Mouse (Mus musculus) induced T-regulatory cell, adult 2 months (primary cell): ENCODE measurements around the gene Rab40c.
A peak's percentile ranks its signal among the peaks of the same experiment; 100 is the strongest.

Experiments used
- DNase-seq: peaks from one replicate; pipeline ENCODE4 v3.0.0-alpha.2; 2012; ENCODE audit warnings: low read depth

The Rab40c gene

DNA sequence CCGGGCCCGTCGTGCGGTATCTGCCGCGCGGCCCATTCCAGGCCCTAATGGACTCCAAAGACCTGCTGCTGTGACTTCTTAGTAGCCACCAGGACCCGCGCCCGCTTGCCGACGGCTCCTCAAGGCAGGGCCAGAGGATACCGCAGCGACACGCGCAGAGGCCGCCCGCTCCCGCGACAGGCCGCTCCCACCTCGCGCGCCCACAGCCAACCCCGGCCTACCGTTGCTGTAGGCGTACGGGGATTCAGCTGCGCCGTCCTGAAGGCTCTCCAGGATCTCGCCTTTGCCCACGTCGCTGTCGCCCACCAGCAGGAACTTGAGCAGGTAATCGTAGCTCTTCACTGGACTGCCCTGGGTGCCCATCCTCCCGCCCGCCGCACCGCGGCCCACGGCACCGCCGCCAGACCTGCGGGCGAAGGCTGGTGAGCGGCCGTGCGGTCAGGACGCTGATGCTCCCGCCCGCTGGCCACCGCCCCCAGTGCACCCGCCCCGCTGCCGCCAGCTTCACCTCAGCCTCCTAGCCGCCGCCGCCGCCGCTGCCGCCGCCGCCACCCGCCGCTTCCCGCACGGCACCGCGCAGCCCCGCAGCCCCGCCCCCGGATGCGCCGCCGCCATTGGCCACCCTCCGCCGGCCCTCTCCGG, at the start of gene Rab40c:
Rab40c (minus strand) TSS at position 584 of the 642 bp plus-strand sequence.
- DNase-seq, result peak; percentile 73

GRCm38 (mm10) chr17:25968176-25968575, 48.6 kb upstream of the Rab40c start:
- DNase-seq, result no peak

DNA sequence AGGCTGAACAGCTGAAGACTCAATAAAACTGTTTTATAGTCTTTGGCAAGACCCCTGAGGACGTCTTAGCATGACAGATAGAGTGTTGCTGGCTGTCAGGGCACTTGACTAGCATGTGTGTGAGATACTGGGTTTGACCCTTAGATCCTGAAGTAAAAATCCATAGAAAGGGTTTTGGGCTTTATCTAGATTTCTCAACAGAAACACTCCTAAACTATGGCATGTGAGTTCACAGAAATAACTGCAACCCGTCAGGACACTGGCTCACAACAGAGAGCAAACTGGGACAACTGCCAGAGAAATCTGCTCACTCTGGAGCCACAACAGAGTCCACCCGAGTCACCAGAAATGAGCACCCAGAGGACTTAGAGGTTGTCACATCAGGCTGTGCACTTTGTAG, 48.1 kb upstream of the Rab40c start:
- DNase-seq, result no peak

- no peak for DNase-seq
Observed at GRCm38 (mm10) chr17:25964271-25964670, 44.7 kb upstream of the Rab40c start.

DNA sequence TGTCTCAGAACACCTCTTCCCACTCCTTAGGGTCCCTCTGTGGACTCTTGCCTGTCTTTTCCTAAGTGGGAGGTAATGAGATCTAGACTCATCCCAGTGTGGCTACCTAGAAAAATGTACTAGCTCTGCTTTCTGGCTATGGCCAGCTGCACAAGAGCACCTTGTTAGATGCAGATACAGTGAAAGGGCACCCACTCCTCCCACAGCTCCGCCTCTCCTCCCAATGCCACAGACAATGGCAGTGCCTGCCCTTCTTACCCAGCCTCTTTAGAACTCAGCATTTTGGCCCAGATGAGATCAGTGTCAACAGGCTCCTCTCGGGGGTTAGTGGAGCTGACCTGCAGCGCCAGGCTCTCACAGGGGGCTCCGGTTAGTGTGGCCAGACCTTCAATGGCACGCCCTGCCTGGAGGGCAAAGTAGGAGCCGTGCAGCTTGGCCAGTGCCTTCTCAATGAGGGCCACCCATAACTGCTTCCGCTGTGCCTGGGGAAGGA, 42.9 kb upstream of the Rab40c start:
- DNase-seq, result no peak

GRCm38 (mm10) chr17:25961566-25961965, 42.0 kb upstream of the Rab40c start:
- DNase-seq, result no peak

GRCm38 (mm10) chr17:25959630-25960467, 40.3 kb upstream of the Rab40c start:
- no peak for DNase-seq

DNA sequence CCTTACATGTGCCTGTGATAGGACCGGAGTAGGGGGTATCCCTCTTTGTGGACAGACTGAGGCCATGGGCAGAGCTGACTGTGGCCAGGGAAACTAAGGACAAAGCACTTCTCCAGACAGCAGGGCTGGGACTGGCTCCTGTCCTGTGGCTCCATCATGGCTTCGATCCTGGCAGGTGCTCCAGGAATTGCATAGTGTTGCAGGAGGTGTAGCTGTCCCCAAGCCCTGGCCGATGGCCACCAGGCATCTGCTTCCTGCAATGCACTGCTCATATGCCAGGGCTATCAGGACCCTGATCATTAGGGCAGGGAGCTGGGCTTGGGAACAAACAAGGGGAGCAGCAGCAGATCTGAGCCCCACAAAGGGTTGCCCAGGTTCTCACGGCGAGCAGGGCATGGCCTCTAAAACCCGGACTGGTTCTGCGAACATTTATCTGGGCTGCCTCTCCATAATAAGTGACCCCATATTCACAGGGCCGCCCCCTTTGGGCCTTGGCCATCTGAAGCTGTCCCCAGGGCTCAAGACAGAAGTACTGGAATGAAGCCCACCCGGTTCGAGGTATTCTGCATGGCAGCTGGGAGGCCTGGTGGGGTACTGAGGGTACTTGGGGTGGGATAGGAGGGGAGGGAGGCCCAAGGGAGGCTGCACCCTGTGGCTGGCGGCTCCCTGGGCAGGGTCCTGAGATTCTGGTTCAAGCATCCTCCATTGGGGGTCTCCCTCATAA, 39.4 kb upstream of the Rab40c start:
- DNase-seq, result no peak

DNA sequence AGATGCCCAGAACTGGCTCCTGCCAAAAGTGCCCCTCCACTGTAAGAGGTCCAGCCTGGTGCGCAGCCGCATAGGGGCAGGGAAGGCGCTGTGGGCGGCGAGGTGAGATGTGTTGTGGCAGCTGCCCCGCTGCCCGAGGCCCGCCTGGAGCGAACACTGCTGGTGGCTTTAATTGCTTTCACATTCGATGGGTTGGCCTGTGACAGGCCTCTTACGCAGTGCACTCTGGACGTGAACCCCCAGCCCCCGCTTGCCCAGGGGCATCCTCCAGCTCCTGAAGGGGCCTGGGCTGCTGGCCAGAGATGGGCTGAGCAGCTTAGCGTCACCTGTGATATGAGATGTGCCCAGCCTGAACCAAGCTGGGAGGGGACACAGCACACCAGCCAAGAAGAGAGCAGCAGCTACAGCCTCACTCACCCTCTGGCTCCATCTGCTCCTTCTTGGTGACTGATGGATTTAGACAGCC, 38.1 kb upstream of the Rab40c start:
- DNase-seq, result no peak

DNA sequence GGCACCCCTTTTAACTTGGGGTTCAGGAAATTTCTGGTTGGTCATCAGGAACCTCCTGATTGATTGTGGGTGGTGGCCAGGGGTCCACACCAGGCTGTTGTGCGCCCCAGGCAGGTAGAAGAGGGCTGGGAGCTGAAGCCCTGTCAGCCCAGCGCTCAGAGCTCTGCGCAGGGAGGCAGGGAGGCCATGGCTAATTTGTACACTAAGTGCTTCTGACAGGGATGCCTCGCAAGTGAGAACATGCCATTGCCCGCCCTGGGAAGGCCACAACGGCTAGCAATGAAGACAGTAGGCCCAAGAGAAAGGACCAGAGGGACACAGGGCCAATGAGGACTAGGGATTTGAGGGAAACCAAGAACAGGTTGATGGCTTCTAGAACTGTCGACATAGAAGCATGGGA, 37.1 kb upstream of the Rab40c start:
- no peak for DNase-seq

- no peak for DNase-seq
Observed at GRCm38 (mm10) chr17:25956201-25956600, 36.7 kb upstream of the Rab40c start.

GRCm38 (mm10) chr17:25955736-25956135, 36.2 kb upstream of the Rab40c start:
- no peak for DNase-seq

DNA sequence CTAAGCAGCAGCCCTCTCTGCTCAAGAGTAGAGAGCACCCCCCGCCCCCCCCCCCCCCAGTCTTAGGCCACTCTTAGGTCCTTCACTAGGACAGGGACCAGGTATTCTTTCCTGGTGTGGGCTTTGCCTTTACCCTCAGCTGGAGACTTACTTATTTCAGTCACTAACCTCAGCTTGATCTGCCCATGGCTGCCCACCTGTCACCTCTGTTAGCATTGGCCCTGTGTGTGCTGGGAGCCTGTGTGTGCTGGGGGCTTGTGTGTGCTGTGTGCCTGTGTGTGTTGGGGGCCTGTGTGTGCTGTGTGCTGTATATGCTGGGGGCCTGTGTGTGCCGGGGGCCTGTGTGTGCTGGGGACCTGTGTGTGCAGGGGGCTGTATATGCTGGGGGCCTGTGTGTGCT, 35.1 kb upstream of the Rab40c start:
- DNase-seq, result no peak

DNA sequence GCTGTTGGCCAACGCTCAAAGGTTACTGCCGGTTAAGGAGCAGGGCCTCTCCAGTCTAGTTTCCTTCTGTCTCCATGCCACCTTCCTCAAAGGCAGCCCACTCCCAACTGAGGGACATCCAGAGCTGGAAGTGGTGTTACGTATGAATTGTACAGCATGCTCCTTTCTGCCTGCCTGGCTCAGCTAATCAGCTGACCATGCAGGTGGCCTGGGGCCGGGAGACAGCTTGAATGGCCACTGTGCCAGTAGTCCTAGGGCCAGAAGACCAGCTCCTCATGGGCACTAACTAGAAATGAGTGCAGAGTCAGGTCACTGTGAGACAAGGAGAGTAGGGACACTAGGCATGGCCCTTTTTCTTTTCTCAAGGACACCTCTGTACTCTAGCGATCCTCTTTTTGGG, 33.6 kb upstream of the Rab40c start:
- DNase-seq, result no peak

GRCm38 (mm10) chr17:25951803-25952623, 32.5 kb upstream of the Rab40c start, which contains the start of gene A930017K11Rik:
A930017K11Rik (minus strand) TSS chr17:25952565.
- no peak for DNase-seq

GRCm38 (mm10) chr17:25951225-25951802, 31.8 kb upstream of the Rab40c start:
- DNase-seq, result no peak

GRCm38 (mm10) chr17:25950706-25951105, 31.2 kb upstream of the Rab40c start:
- DNase-seq, result no peak

DNA sequence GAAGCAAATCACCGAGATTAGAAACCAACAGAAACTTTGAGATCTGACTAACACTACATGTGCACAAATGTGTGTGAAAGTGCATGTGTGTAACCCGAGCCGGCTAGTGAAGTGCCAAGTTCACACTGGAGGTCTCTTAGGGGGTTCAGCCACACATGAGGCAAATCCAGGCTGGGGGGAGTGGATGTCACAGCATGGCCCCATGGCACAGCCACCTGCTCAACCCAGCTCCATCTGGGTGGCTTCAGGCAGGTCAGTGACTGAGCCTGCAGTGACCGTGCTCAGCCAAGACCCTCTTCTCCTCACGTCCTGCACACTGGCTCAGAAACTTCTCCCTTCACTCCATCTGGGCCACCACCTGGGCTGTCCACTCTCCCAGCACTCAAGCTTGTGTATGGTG, 30.5 kb upstream of the Rab40c start:
- no peak for DNase-seq

GRCm38 (mm10) chr17:25948051-25948450, 28.5 kb upstream of the Rab40c start:
- DNase-seq, result no peak

DNA sequence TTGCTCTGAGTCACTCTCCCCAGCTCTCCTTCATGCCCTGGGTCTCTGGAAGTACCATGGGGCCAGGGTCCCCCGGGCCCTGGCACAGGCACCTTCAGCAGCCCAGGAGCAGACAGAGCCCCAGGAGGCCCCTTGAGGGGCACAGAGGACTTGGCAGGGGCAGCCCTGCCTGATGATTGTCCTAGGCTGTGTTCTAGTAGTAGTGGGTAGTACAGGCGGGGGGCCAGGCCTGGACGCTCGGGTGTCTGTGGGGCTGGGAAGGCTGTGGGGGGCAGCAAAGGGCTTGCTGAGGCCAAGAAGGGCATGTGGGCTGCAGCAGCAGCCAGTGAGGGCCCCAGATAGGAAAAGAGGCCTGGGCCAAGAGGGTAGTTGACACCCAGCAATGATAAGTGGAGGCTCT, 28.0 kb upstream of the Rab40c start:
- DNase-seq, result no peak

- DNase-seq, result no peak
Observed at GRCm38 (mm10) chr17:25946891-25947290, 27.4 kb upstream of the Rab40c start.
